Mouse (Mus musculus): ENCODE results near the gene Bloc1s3.

The Bloc1s3 gene

DNA sequence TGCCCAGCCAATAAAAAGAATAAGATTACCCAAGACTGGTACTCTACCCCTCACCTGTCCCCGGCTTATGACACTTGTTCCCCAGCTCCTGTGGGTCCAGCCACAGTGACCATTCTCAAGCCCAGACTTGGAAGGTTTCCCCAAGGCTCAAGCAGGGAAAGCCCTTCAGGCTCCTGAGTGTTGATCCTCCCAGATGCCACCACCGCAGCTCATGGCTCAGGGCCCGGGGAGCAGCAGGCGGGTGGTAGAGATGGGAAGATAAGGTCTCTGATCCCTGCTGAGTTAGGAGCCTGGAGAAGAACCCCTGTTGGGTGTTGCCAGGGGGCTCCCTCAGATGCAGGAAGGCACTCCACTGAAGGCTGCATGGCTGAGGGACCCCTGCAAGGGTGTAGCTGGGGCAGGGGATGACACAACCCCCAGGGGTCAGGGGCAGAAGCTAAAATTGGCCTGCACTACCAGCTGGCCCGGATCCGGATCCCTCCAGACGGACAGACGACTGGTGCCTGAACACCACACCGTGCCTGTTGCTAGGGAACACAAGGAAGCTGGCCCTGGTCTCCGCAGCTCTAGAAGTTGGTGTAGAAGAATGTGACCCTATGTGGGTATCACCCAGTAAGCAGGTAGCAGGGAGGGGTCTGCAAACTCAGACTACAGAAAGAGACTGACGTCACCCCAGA lies 52.2 kb downstream of the Bloc1s3 start:
- DNase-seq (ENCODE audit: low spot score in 2 of 2) = no peak

DNA sequence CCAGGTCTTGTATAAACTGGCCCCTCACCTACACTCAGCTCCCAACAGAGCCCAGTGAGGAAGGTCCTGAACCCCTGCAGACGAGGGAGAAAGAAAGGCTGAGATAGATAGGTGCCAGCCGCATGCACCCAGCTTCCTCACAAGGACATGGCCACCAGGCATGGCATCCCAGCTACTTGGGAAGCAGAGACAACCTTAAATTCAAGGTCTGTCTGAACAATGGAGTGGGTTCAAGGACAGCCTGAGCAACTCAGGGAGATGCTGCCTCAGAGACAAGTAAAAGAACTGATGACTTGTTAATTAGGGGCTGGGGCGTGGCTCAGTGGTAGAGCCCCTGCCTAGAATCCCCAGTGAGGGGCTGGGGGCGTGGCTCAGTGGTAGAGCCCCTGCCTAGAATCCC lies 53.0 kb downstream of the Bloc1s3 start:
- no peak for DNase-seq (ENCODE audit: low spot score in 2 of 2)

All from spleen, postnatal 10 days (tissue).